Mouse (Mus musculus): ENCODE data around the gene Memo1. TPM values are rescaled to one million over a fixed set of nuclear protein-coding genes. Genes with fewer than 3 reads are reported as not detected.

The Memo1 gene
- total RNA-seq, 2 experiments from 2014 or later: 102 to 113 TPM

Other genes with a start within 250 kb of the Memo1 start
- 1,000 to 10,000 TPM in 1 of 2 experiments, 100 to 1,000 TPM in 1; 125 to 2,977 TPM for gene Srd5a2, start 247.6 kb downstream of the Memo1 start, total RNA-seq (2021)
- 10 to 100 TPM; 71.2 to 87.3 TPM for gene Dpy30, start 28.4 kb upstream of the Memo1 start, total RNA-seq (2021)
- 10 to 100 TPM; 32.2 to 32.8 TPM for gene Spast, start 43.5 kb upstream of the Memo1 start, total RNA-seq (2021)
- 10 to 100 TPM; 22.8 to 28.2 TPM for gene Slc30a6, start 100.1 kb upstream of the Memo1 start, total RNA-seq (2021)
- gene Nlrc4, start 163.6 kb upstream of the Memo1 start, total RNA-seq (2021): under 1 TPM; 0.50 to 0.69 TPM
- 100 to 1,000 TPM; 130 to 132 TPM for gene Yipf4, start 194.0 kb upstream of the Memo1 start, total RNA-seq (2021)
- gene Birc6, start 232.8 kb upstream of the Memo1 start, total RNA-seq (2021): 100 to 1,000 TPM; 131 to 136 TPM

All from adrenal gland, postnatal 36 days (tissue).